In genomic region chr19:4194021-4194724, GRCm38 (mm10) we compare ENCODE assay signal across 12 mouse cellular contexts. TPM values are rescaled to one million over a fixed set of nuclear protein-coding genes. Genes with fewer than 3 reads are reported as not detected.
DNase-seq lines count a peak whose midpoint lies in the region; ATAC-seq lines count a peak whose summit lies in the region.
"Had no signal": no experiment of that assay in that cellular context is flagged by ENCODE, and none has a peak within 500 bp of the region (broad histone marks: within the 10 kb centered on the region; RNA-seq: fewer than 3 reads in every experiment).

No protein-coding gene starts in this region.

- H3K4me2 ChIP-seq in lung, embryonic 15.5 days, result peak overlapping the region; percentile 78; the same call in 1 of the 2 replicates
- H3K4me2 ChIP-seq in limb, embryonic 13.5 days (replicated peaks), result peak overlapping the region; percentile 98; the same call in 1 of the 2 replicates

- 0 out of 2 replicates have a peak overlapping the region, but pooled peaks have one; percentile 90 for H3K4me3 ChIP-seq in lung, embryonic 15.5 days
- H3K4me3 ChIP-seq in limb, embryonic 13.5 days, result no peak overlapping the region; the same call in 1 of the 2 replicates

- peak; percentile 91 for DNase-seq in heart, adult 11 months
- no peak for DNase-seq in heart, postnatal 25 days (ENCODE audit: low spot score)
- no peak for DNase-seq in lung, postnatal 25 days (ENCODE audit: low spot score)
- DNase-seq in c-Kit-positive CD71-positive TER-119-negative erythroid progenitor cells, embryonic 14.5 days (ENCODE audit: low read depth), result peak; percentile 22
- no peak for DNase-seq in testis, postnatal 10 days (ENCODE audit: low spot score)
- DNase-seq: gastrocnemius, postnatal 25 days; kidney, adult 18-20 months; lung, postnatal 4 days had no signal

- 79% methylated on average over 8 of the region's 8 CpGs for WGBS in lung, embryonic 15.5 days
- 85% methylated on average over 8 of the region's 8 CpGs for WGBS in limb, embryonic 13.5 days

- no peak overlapping the region for H3K27ac ChIP-seq in lung, embryonic 15.5 days
- H3K27ac ChIP-seq in limb, embryonic 13.5 days, result no peak overlapping the region

- H3K9ac ChIP-seq in lung, embryonic 15.5 days, result peak overlapping the region; percentile 11; the same call in 1 of the 2 replicates
- H3K9ac ChIP-seq in limb, embryonic 13.5 days, result no peak overlapping the region; the same call in 1 of the 2 replicates

- no peak for ATAC-seq in lung, embryonic 15.5 days (ENCODE audit: borderline replicate concordance, extremely low read depth, low FRiP score, low TSS enrichment)
- no peak for ATAC-seq in limb, embryonic 13.5 days (ENCODE audit: low FRiP score, low read depth)
- ATAC-seq in monocyte, adult 5-6 weeks (replicated peaks; ENCODE audit: insufficient number of reproducible peaks, low FRiP score, low TSS enrichment, poor library complexity, severe bottlenecking), result no peak
- ATAC-seq: Patski had no signal

- H3K36me3 ChIP-seq in lung, embryonic 15.5 days, result peaks cover 46% of the 10 kb centered on the region
- H3K36me3 ChIP-seq in limb, embryonic 13.5 days, result peaks cover 60% of the 10 kb centered on the region

- H3K27me3 ChIP-seq in lung, embryonic 15.5 days, result no peaks in the 10 kb centered on the region
- H3K27me3 ChIP-seq in limb, embryonic 13.5 days, result no peaks in the 10 kb centered on the region
- H3K27me3 ChIP-seq: Patski had no signal

- no peaks in the 10 kb centered on the region for H3K9me3 ChIP-seq in lung, embryonic 15.5 days
- no peaks in the 10 kb centered on the region for H3K9me3 ChIP-seq in limb, embryonic 13.5 days

- H3K4me1 ChIP-seq in lung, embryonic 15.5 days, result peaks cover 31% of the 10 kb centered on the region
- peaks cover 43% of the 10 kb centered on the region for H3K4me1 ChIP-seq in limb, embryonic 13.5 days

- intact Hi-C loops in heart, postnatal 25 days (cut with DNase I), result no loop called here

RNA-seq across cellular contexts. Expression of gene Ppp1ca, which starts 2.3 kb away (rescaled TPM):
- 100 to 1,000 TPM; 337 TPM for total RNA-seq in heart, postnatal 25 days (2021)
- 974 TPM in 2 replicates for polyA plus RNA-seq in lung, embryonic 15.5 days (2015; fragmentation: Nextera tagmentation; extraction: Ambion mirVana)
- polyA plus RNA-seq in limb, embryonic 13.5 days (2015; fragmentation: Nextera tagmentation; extraction: Ambion mirVana), result 817 and 858 TPM in 2 replicates
- total RNA-seq in monocyte, adult 5-6 weeks (2017), result 479 to 544 TPM (median 541 TPM) in 3 replicates

RNA-seq across cellular contexts. Expression of gene Tbc1d10c, which starts 3.1 kb away (rescaled TPM):
- 1 to 10 TPM; 9.2 to 9.3 TPM for total RNA-seq in heart, postnatal 25 days (2021)
- 2.5 and 6.7 TPM in 2 replicates for polyA plus RNA-seq in lung, embryonic 15.5 days (2015; fragmentation: Nextera tagmentation; extraction: Ambion mirVana)
- polyA plus RNA-seq in limb, embryonic 13.5 days (2015; fragmentation: Nextera tagmentation; extraction: Ambion mirVana), result 1.3 and 2.7 TPM in 2 replicates
- total RNA-seq in monocyte, adult 5-6 weeks (2017), result 71.5 to 178 TPM (median 83.5 TPM) in 3 replicates

RNA-seq across cellular contexts. Expression of gene Rad9a, which starts 7.3 kb away (rescaled TPM):
- 1 to 10 TPM; 5.3 to 5.8 TPM for total RNA-seq in heart, postnatal 25 days (2021)
- 32.5 and 34.7 TPM in 2 replicates for polyA plus RNA-seq in lung, embryonic 15.5 days (2015; fragmentation: Nextera tagmentation; extraction: Ambion mirVana)
- polyA plus RNA-seq in limb, embryonic 13.5 days (2015; fragmentation: Nextera tagmentation; extraction: Ambion mirVana), result 36.2 and 38.1 TPM in 2 replicates
- 19.1 to 26.3 TPM (median 20.7 TPM) in 3 replicates for total RNA-seq in monocyte, adult 5-6 weeks (2017)

RNA-seq across cellular contexts. Expression of gene Carns1, which starts 18.9 kb away (rescaled TPM):
- 10 to 100 TPM; 33.5 to 34.1 TPM for total RNA-seq in heart, postnatal 25 days (2021)
- polyA plus RNA-seq in lung, embryonic 15.5 days (2015; fragmentation: Nextera tagmentation; extraction: Ambion mirVana), result 2.4 and 2.8 TPM in 2 replicates
- polyA plus RNA-seq in limb, embryonic 13.5 days (2015; fragmentation: Nextera tagmentation; extraction: Ambion mirVana), result 2.2 and 2.5 TPM in 2 replicates
- total RNA-seq in monocyte, adult 5-6 weeks (2017), result 14.1 to 18.7 TPM (median 14.2 TPM) in 3 replicates

RNA-seq across cellular contexts. Expression of gene Clcf1, which starts 19.9 kb away (rescaled TPM):
- 1 to 10 TPM in 1 of 2 experiments, under 1 TPM in 1; 0.94 to 2.0 TPM for total RNA-seq in heart, postnatal 25 days (2021)
- polyA plus RNA-seq in lung, embryonic 15.5 days (2015; fragmentation: Nextera tagmentation; extraction: Ambion mirVana), result 4.7 and 5.5 TPM in 2 replicates
- 9.0 and 10.0 TPM in 2 replicates for polyA plus RNA-seq in limb, embryonic 13.5 days (2015; fragmentation: Nextera tagmentation; extraction: Ambion mirVana)
- total RNA-seq in monocyte, adult 5-6 weeks (2017), result 10.2 to 28.8 TPM (median 19.7 TPM) in 3 replicates

Comparison
In these comparisons a context has a peak if more than half of its experiments do, and no peak if none do; other contexts are left out.
1. DNase-seq: peak in heart, adult 11 months (single experiment) and c-Kit-positive CD71-positive TER-119-negative erythroid progenitor cells, embryonic 14.5 days (single experiment); none in heart, postnatal 25 days (single experiment), lung, postnatal 25 days (single experiment) and testis, postnatal 10 days (single experiment).